Mouse (Mus musculus): ENCODE results near the gene Meis1.

- TF ChIP-seq CTCF (IDR thresholded peaks at IDR 0.05; ENCODE audit: low read depth) (peak; percentile 37; the same call in 1 of the 2 replicates), EP300 (IDR thresholded peaks at IDR 0.05; ENCODE audit: low read depth) (no peak)
These were observed 141.2 kb downstream of the Meis1 start for GRCm38 (mm10) chr11:18877626-18878011.
